Mouse (Mus musculus) forebrain, embryonic 15.5 days (tissue): Measurements from ENCODE around the gene Car5a. TPM values are rescaled to one million over a fixed set of nuclear protein-coding genes. Genes with fewer than 3 reads are reported as not detected.

Source experiments
- ATAC-seq: fragments of 200-750 bp; cut with Nextera tagmentation; replicated peaks from 2 replicates; pipeline ENCODE4 v1.8.0; 2017; ENCODE audit warnings: mild to moderate bottlenecking, moderate TSS enrichment, moderate library complexity
- H3K27ac ChIP-seq: fragments of 300-500 bp; sonication (generic); replicated peaks from 2 replicates; pipeline ENCODE4 v1.5.1; 2015; ENCODE audit warnings: mild to moderate bottlenecking, inconsistent platforms
- H3K27me3 ChIP-seq: fragments of 300-500 bp; sonication (generic); 2 replicates; pipeline ENCODE4 v1.6.1; 2015; ENCODE audit warnings: inconsistent platforms
- H3K36me3 ChIP-seq: fragments of 300-500 bp; sonication (generic); 2 replicates; pipeline ENCODE4 v1.6.1; 2015; ENCODE audit warnings: mild to moderate bottlenecking, inconsistent platforms
- H3K4me1 ChIP-seq: fragments of 300-500 bp; sonication (generic); 2 replicates; pipeline ENCODE4 v1.6.1; 2015; ENCODE audit warnings: inconsistent platforms
- H3K4me2 ChIP-seq: fragments of 300-500 bp; sonication (generic); replicated peaks from 2 replicates; pipeline ENCODE4 v1.6.1; 2015; ENCODE audit warnings: mild to moderate bottlenecking, inconsistent platforms
- H3K4me3 ChIP-seq: fragments of 300-500 bp; sonication (generic); 2 replicates; pipeline ENCODE4 v1.5.1; 2015; ENCODE audit warnings: mild to moderate bottlenecking, inconsistent platforms
- H3K9ac ChIP-seq: fragments of 300-500 bp; sonication (generic); replicated peaks from 2 replicates; pipeline ENCODE4 v1.6.1; 2015; ENCODE audit warnings: mild to moderate bottlenecking, inconsistent platforms
- H3K9me3 ChIP-seq: fragments of 300-500 bp; sonication (generic); 2 replicates; pipeline ENCODE4 v1.6.1; 2016; ENCODE audit warnings: inconsistent platforms
- WGBS: fragments of 180-500 bp; shearing (Covaris S2); methylation state at CpG from one replicate; pipeline ENCODE4 v1.1.7; 2015; ENCODE audit warnings: mixed read lengths; 5-methylcytosine and 5-hydroxymethylcytosine counted together
- polyA plus RNA-seq: library from polyadenylated mRNA; unstranded; fragments of >200 nt; fragmentation: Nextera tagmentation; extraction: Ambion mirVana; gene quantifications from 2 replicates; pipeline ENCODE4 v1.2.1, GENCODE M21; 2015

The Car5a gene
- polyA plus RNA-seq, 1 experiment from 2014 or later = 0.43 TPM

- Histone ChIP-seq H3K27ac (peak overlapping the region; percentile 94), H3K9me3 (no peaks in the 10 kb centered on the region), H3K4me1 (peaks cover 41% of the 10 kb centered on the region), H3K27me3 (no peaks in the 10 kb centered on the region), H3K36me3 (no peaks in the 10 kb centered on the region), H3K9ac (peak overlapping the region; percentile 34; the same call in 1 of the 2 replicates), H3K4me2 (peak overlapping the region; percentile 25), H3K4me3 (0 out of 2 replicates have a peak overlapping the region, but pooled peaks have one; percentile 7)
- 0% methylated on average over 4 of the region's 4 CpGs for WGBS
- peak; percentile 93 for ATAC-seq
These were observed 46.2 kb downstream of the Car5a start for GRCm38 (mm10) chr8:121898401-121898931.

GRCm38 (mm10) chr8:121897871-121898381 lies 46.8 kb downstream of the Car5a start:
- H3K27me3 ChIP-seq = no peaks in the 10 kb centered on the region
- 0 out of 2 replicates have a peak overlapping the region, but pooled peaks have one; percentile 7 for H3K4me3 ChIP-seq
- H3K9me3 ChIP-seq = no peaks in the 10 kb centered on the region
- H3K27ac ChIP-seq = peak overlapping the region; percentile 94
- H3K4me2 ChIP-seq = peak overlapping the region; percentile 25
- no peaks in the 10 kb centered on the region for H3K36me3 ChIP-seq
- ATAC-seq = peak; percentile 61
- 5% methylated on average over 7 of the region's 7 CpGs for WGBS
- H3K4me1 ChIP-seq = peaks cover 41% of the 10 kb centered on the region
- peak overlapping the region; percentile 34; the same call in 1 of the 2 replicates for H3K9ac ChIP-seq

- no peak for ATAC-seq
- Histone ChIP-seq H3K9me3 (no peaks in the 10 kb centered on the region), H3K9ac (no peak overlapping the region)
These were observed 47.5 kb downstream of the Car5a start for GRCm38 (mm10) chr8:121897205-121897604.

GRCm38 (mm10) chr8:121896476-121897145 lies 48.1 kb downstream of the Car5a start:
- no peak overlapping the region for H3K4me2 ChIP-seq
- H3K4me1 ChIP-seq = peaks cover 41% of the 10 kb centered on the region
- no peak for ATAC-seq
- 42% methylated on average over 12 of the region's 12 CpGs for WGBS
- H3K9ac ChIP-seq = no peak overlapping the region
- H3K36me3 ChIP-seq = no peaks in the 10 kb centered on the region
- peak overlapping the region; percentile 94; the same call in 1 of the 2 replicates for H3K27ac ChIP-seq
- no peaks in the 10 kb centered on the region for H3K27me3 ChIP-seq
- H3K9me3 ChIP-seq = no peaks in the 10 kb centered on the region
- no peak overlapping the region for H3K4me3 ChIP-seq

More at GRCm38 (mm10) chr8:121897205-121897604, 47.5 kb downstream of the Car5a start:
- Histone ChIP-seq H3K36me3 (no peaks in the 10 kb centered on the region), H3K27me3 (no peaks in the 10 kb centered on the region), H3K27ac (peak overlapping the region; percentile 94), H3K4me2 (no peak overlapping the region), H3K4me1 (peaks cover 41% of the 10 kb centered on the region), H3K4me3 (no peak overlapping the region)
- 74% methylated on average over 9 of the region's 9 CpGs for WGBS

- no peaks in the 10 kb centered on the region for H3K27me3 ChIP-seq
- WGBS = 65% methylated on average over 7 of the region's 7 CpGs
- no peak overlapping the region for H3K4me3 ChIP-seq
- peaks cover 42% of the 10 kb centered on the region for H3K4me1 ChIP-seq
- no peak overlapping the region for H3K27ac ChIP-seq
- no peaks in the 10 kb centered on the region for H3K9me3 ChIP-seq
- no peak for ATAC-seq
- no peaks in the 10 kb centered on the region for H3K36me3 ChIP-seq
- H3K4me2 ChIP-seq = no peak overlapping the region
- H3K9ac ChIP-seq = no peak overlapping the region
These were observed 48.8 kb downstream of the Car5a start for GRCm38 (mm10) chr8:121895910-121896309.

GRCm38 (mm10) chr8:121892875-121893274 lies 51.8 kb downstream of the Car5a start:
- Histone ChIP-seq H3K27ac (no peak overlapping the region), H3K36me3 (peaks cover 2% of the 10 kb centered on the region; the same call in 1 of the 2 replicates), H3K27me3 (no peaks in the 10 kb centered on the region), H3K4me2 (no peak overlapping the region), H3K4me3 (no peak overlapping the region), H3K9me3 (no peaks in the 10 kb centered on the region), H3K9ac (no peak overlapping the region), H3K4me1 (peaks cover 33% of the 10 kb centered on the region)
- WGBS = 75% methylated on average over 5 of the region's 5 CpGs
- no peak for ATAC-seq

- 79% methylated on average over 15 of the region's 15 CpGs for WGBS
- Histone ChIP-seq H3K9ac (no peak overlapping the region), H3K27ac (0 out of 2 replicates have a peak overlapping the region, but pooled peaks have one; percentile 15), H3K9me3 (no peaks in the 10 kb centered on the region), H3K4me1 (peaks cover 11% of the 10 kb centered on the region), H3K4me3 (no peak overlapping the region), H3K27me3 (no peaks in the 10 kb centered on the region), H3K4me2 (no peak overlapping the region), H3K36me3 (peaks cover 13% of the 10 kb centered on the region; the same call in 1 of the 2 replicates)
- ATAC-seq = no peak
These were observed 54.6 kb downstream of the Car5a start for GRCm38 (mm10) chr8:121889810-121890785.

- 87% methylated on average over 1 of the region's 1 CpGs for WGBS
- ATAC-seq = no peak
- no peaks in the 10 kb centered on the region for H3K27me3 ChIP-seq
These were observed 55.4 kb downstream of the Car5a start for GRCm38 (mm10) chr8:121889317-121889716.

GRCm38 (mm10) chr8:121887547-121887946 lies 57.2 kb downstream of the Car5a start:
- H3K27ac ChIP-seq = no peak overlapping the region

More at GRCm38 (mm10) chr8:121889317-121889716, 55.4 kb downstream of the Car5a start:
- Histone ChIP-seq H3K4me1 (peaks cover 11% of the 10 kb centered on the region), H3K9ac (no peak overlapping the region), H3K27ac (no peak overlapping the region), H3K4me2 (no peak overlapping the region), H3K36me3 (peaks cover 19% of the 10 kb centered on the region; the same call in 1 of the 2 replicates), H3K4me3 (no peak overlapping the region), H3K9me3 (no peaks in the 10 kb centered on the region)

GRCm38 (mm10) chr8:121885433-121885832 lies 59.3 kb downstream of the Car5a start:
- Histone ChIP-seq H3K4me3 (no peak overlapping the region), H3K27me3 (no peaks in the 10 kb centered on the region), H3K4me1 (peaks cover 5% of the 10 kb centered on the region), H3K9ac (no peak overlapping the region), H3K4me2 (no peak overlapping the region), H3K36me3 (peaks cover 23% of the 10 kb centered on the region; the same call in 1 of the 2 replicates), H3K9me3 (no peaks in the 10 kb centered on the region), H3K27ac (no peak overlapping the region)
- 80% methylated on average over 6 of the region's 6 CpGs for WGBS
- ATAC-seq = no peak

More at GRCm38 (mm10) chr8:121887547-121887946, 57.2 kb downstream of the Car5a start:
- no peak for ATAC-seq
- Histone ChIP-seq H3K27me3 (no peaks in the 10 kb centered on the region), H3K9ac (no peak overlapping the region), H3K4me3 (no peak overlapping the region), H3K36me3 (peaks cover 23% of the 10 kb centered on the region; the same call in 1 of the 2 replicates), H3K9me3 (no peaks in the 10 kb centered on the region), H3K4me2 (no peak overlapping the region), H3K4me1 (peaks cover 11% of the 10 kb centered on the region)
- WGBS = 61% methylated on average over 1 of the region's 1 CpGs

- no peak overlapping the region for H3K9ac ChIP-seq
- no peaks in the 10 kb centered on the region for H3K9me3 ChIP-seq
- H3K36me3 ChIP-seq = peaks cover 23% of the 10 kb centered on the region; the same call in 1 of the 2 replicates
- H3K27me3 ChIP-seq = no peaks in the 10 kb centered on the region
- no peak overlapping the region for H3K27ac ChIP-seq
- H3K4me3 ChIP-seq = no peak overlapping the region
- no peak overlapping the region for H3K4me2 ChIP-seq
- ATAC-seq = no peak
- peaks cover under 1% of the 10 kb centered on the region; the same call in 1 of the 2 replicates for H3K4me1 ChIP-seq
- 97% methylated on average over 9 of the region's 9 CpGs for WGBS
These were observed 59.7 kb downstream of the Car5a start for GRCm38 (mm10) chr8:121885001-121885400.
